Mouse (Mus musculus) myocyte (in vitro differentiated cells): ENCODE results near the gene Xirp1.

Source experiments
- TCF12 ChIP-seq: IDR thresholded peaks from one replicate; pipeline ENCODE4 v1.6.1; 2011; ENCODE audit warnings: mild to moderate bottlenecking, control low read depth; ENCODE audit not compliant: poor library complexity, insufficient read depth, severe bottlenecking
- USF1 ChIP-seq: IDR thresholded peaks from one replicate; pipeline ENCODE4 v1.6.1; 2011; ENCODE audit warnings: low read depth, mild to moderate bottlenecking, control low read depth, moderate library complexity

DNA sequence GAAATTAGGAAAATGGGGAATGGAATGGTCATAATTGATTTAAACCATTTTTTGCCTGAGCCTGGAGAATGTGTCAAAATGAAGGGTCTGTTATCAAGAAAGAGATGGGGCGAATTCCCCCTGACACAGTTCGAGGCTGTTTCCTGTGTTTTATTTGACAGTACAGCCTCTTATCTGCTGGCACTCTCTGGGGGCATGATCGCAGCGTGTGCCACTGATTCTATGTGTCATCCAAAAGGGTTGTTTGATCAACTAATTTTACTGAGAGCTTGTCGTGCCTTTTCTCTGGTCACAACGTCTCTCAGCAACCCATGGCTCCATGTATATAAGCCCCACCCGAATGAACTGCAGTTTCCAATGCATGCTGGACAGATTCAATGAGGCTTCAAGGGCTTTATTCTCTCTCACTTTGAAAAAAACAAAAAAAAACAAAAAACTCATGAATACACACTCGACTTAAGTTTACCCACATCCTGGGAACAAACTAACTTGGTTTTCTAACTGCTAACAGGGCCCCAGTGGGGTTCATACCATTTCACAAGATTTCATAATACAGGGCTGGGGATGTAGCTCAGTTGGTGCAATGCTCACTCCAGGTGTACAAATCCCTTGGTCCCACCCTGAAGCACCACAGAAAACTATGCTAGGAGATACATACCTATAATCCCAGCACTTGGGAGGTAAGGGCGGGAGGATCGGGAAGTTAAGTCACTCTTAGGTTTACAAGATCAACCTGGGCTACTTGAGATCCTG lies 30.1 kb downstream of the Xirp1 start:
- TF ChIP-seq TCF12 (no peak), USF1 (no peak)
